Mouse (Mus musculus): ENCODE results near the gene Sh3gl2. TPM values are rescaled to one million over a fixed set of nuclear protein-coding genes. Genes with fewer than 3 reads are reported as not detected.

The Sh3gl2 gene
- total RNA-seq, 4 experiments from 2014 or later = 244 to 263 (median 250) TPM

- no peak for DNase-seq (ENCODE audit: low spot score in 2 of 2)
These were observed 380.5 kb downstream of the Sh3gl2 start for GRCm38 (mm10) chr4:85585426-85585825.

- DNase-seq (ENCODE audit: low spot score in 2 of 2) = no peak
These were observed 384.0 kb downstream of the Sh3gl2 start for GRCm38 (mm10) chr4:85588928-85589327.

GRCm38 (mm10) chr4:85591037-85591436 is 386.1 kb downstream of the Sh3gl2 start:
- DNase-seq (ENCODE audit: low spot score in 2 of 2) = no peak

DNA sequence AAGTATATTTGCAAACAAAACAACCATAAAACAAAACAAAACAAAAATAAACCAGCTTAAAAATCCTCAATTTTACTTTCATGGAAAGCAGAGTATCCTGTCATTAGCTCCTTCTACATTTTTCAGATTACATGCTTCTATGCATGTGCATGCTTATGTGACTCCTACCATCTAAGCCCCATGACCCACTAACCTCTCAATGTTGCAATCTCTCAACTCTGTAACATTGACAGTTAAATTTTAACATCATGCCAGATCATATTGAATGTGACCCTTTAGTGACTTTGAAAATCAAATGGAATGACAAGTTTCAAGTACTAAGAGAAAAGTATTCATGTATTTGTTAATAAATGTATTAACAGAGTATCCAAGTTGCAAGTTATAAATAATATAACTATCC is 389.2 kb downstream of the Sh3gl2 start:
- DNase-seq (ENCODE audit: low spot score in 2 of 2) = no peak

DNA sequence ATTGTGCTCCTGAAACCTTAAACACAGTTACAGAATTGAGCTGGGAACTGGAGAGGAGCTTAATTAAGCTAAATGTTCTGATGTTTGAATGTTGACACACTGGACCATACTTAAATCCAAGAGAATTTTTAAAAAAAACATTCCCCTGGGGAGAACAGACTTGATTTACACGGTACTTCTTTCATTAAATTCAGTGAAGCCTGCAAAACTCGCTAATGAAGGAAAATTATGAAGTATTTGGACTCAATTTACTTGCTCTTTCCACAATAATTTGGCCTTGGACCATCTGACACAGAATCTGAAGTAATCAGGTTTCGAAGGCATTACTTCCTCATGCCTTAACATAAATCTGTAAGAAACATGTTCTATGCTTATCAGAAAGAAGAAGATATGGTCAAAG is 408.4 kb downstream of the Sh3gl2 start:
- DNase-seq (ENCODE audit: low spot score in 2 of 2) = no peak

DNA sequence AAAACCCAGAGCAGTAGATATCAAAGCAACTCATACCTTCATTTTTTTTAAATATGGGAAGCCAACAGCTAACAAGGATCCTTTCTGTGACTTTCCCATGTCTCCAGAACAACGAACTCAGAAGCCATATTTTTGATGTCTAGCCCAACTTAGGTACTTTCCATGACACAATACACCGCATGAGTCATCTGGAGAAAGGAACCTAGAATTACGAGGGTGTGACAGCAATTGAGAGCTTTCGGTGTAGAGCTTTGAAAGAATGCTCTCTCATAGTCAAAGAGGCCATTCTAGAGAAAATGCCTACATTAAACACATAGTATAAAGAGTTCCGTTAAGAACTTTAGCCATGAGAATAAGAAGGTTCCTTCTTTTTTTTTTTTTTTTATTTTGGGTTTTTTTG is 413.8 kb downstream of the Sh3gl2 start:
- no peak for DNase-seq (ENCODE audit: low spot score in 2 of 2)

DNA sequence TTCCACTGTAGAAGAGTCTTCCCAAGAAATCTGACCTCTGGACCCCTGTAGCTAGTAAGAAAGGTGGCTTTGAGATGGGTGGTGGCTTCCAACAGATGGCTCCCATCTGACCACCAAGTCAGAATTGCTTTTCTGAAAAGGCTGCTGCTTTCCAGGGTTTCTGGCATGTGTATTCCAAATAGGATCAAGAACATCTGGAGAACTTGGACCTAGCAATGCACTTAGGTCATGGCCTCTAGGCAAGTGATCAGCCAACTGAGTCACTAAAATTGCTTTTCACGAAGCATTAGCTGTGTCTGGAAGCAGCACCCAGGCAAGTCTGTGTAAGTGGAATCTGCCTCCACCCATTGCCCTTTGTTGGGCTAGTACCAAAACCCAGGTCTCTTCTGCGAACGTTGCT is 414.3 kb downstream of the Sh3gl2 start:
- no peak for DNase-seq (ENCODE audit: low spot score in 2 of 2)

GRCm38 (mm10) chr4:85629381-85629780 is 424.5 kb downstream of the Sh3gl2 start:
- DNase-seq (ENCODE audit: low spot score in 2 of 2) = no peak

DNA sequence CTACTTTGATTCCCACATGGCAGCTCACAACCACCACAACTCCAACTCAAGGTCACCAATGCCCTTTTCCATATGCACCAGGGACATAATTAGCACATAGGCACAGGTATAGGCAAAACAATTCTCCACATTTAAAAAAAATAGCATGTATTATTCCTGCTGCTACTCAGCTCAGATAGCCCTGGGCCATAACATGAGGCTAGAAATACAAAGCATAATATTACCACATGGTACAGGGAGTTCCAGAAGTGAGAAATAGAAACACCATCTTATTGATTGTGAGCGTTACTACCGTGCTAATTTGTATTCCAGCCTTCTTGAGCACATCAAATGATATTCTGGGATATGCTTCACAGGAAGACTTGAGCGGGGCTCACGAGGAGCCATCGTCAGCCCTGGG is 464.3 kb downstream of the Sh3gl2 start:
- DNase-seq (ENCODE audit: low spot score in 2 of 2) = no peak

GRCm38 (mm10) chr4:85669735-85670134 is 464.8 kb downstream of the Sh3gl2 start:
- no peak for DNase-seq (ENCODE audit: low spot score in 2 of 2)

GRCm38 (mm10) chr4:85672290-85672689 is 467.4 kb downstream of the Sh3gl2 start:
- DNase-seq (ENCODE audit: low spot score in 2 of 2) = no peak

GRCm38 (mm10) chr4:85677621-85678020 is 472.7 kb downstream of the Sh3gl2 start:
- no peak for DNase-seq (ENCODE audit: low spot score in 2 of 2)

DNA sequence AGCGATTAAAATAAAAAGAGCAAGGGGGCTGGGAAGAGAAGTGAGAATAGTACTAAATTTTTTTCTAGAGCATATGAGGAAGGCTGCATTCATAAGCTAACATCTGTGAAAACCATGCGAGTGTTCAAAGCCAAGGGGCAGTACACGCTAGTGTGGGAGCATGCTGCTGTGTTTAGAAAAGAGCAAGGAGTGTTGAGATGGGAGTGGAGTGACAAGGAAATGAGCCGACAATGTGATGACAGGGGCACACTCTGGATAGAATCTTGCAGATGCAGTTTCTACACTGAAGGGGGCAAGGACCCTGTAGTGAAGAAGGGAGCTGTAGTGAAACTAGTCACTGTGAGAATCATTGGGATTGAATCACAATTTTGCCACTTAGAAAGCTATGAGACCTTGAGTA is 481.2 kb downstream of the Sh3gl2 start:
- no peak for DNase-seq (ENCODE audit: low spot score in 2 of 2)
